Mouse (Mus musculus) hindbrain, embryonic 16.5 days (tissue): ENCODE results near the gene Fam171a2. TPM values are rescaled to one million over a fixed set of nuclear protein-coding genes. Genes with fewer than 3 reads are reported as not detected.

Experiments used
- ATAC-seq: fragments of 200-750 bp; cut with Nextera tagmentation; 2 replicates; pipeline ENCODE4 v1.8.0; 2017; ENCODE audit warnings: moderate TSS enrichment, moderate library complexity
- H3K27ac ChIP-seq: fragments of 300-500 bp; sonication (generic); 2 replicates; pipeline ENCODE4 v1.5.1; 2014; ENCODE audit warnings: low read depth, mild to moderate bottlenecking, control low read depth, low read length, moderate library complexity
- H3K27me3 ChIP-seq: fragments of 300-500 bp; sonication (generic); replicated peaks from 2 replicates; pipeline ENCODE4 v1.6.1; 2014; ENCODE audit warnings: low read length; ENCODE audit not compliant: control insufficient read depth, insufficient read depth
- H3K36me3 ChIP-seq: fragments of 300-500 bp; sonication (generic); 2 replicates; pipeline ENCODE4 v1.6.1; 2014; ENCODE audit warnings: mild to moderate bottlenecking, low read length, moderate library complexity, mixed read lengths; ENCODE audit not compliant: control insufficient read depth, insufficient read depth
- H3K4me1 ChIP-seq: fragments of 300-500 bp; sonication (generic); 2 replicates; pipeline ENCODE4 v1.6.1; 2014; ENCODE audit warnings: low read depth, low read length; ENCODE audit not compliant: control insufficient read depth, insufficient read depth
- H3K4me2 ChIP-seq: fragments of 300-500 bp; sonication (generic); 2 replicates; pipeline ENCODE4 v1.6.1; 2014; ENCODE audit warnings: mild to moderate bottlenecking, low read length, control low read depth, moderate library complexity
- H3K4me3 ChIP-seq: fragments of 300-500 bp; sonication (generic); 2 replicates; pipeline ENCODE4 v1.5.1; 2014; ENCODE audit warnings: mild to moderate bottlenecking, low read length, control low read depth, moderate library complexity
- H3K9ac ChIP-seq: fragments of 300-500 bp; sonication (generic); 2 replicates; pipeline ENCODE4 v1.6.1; 2014; ENCODE audit warnings: low read depth, mild to moderate bottlenecking, control low read depth, low read length, moderate library complexity
- H3K9me3 ChIP-seq: fragments of 300-500 bp; sonication (generic); 2 replicates; pipeline ENCODE4 v1.6.1; 2014; ENCODE audit warnings: mild to moderate bottlenecking, low read length, moderate library complexity; ENCODE audit not compliant: control insufficient read depth
- WGBS: fragments of 180-500 bp; shearing (Covaris S2); extraction: QIAGEN DNeasy Blood & Tissue Kit; methylation state at CpG from one replicate; pipeline ENCODE4 v1.1.7; 2014; 5-methylcytosine and 5-hydroxymethylcytosine counted together
- polyA plus RNA-seq: library from polyadenylated mRNA; unstranded; fragments of >200 nt; fragmentation: Nextera tagmentation; extraction: Ambion mirVana; gene quantifications from 2 replicates; pipeline ENCODE4 v1.2.1, GENCODE M21; 2015

Gene Fam171a2
- polyA plus RNA-seq, 1 experiment from 2014 or later, result 17.8 TPM

- no peak for ATAC-seq
- Histone ChIP-seq H3K27ac (no peak overlapping the region), H3K4me1 (peaks cover 14% of the 10 kb centered on the region), H3K36me3 (no peaks in the 10 kb centered on the region), H3K4me3 (no peak overlapping the region), H3K4me2 (no peak overlapping the region), H3K9me3 (no peaks in the 10 kb centered on the region), H3K9ac (no peak overlapping the region), H3K27me3 (no peaks in the 10 kb centered on the region)
- WGBS, result 93% methylated on average over 6 of the region's 6 CpGs
These were observed 17.4 kb upstream of the Fam171a2 start for GRCm38 (mm10) chr11:102464901-102465300.

DNA sequence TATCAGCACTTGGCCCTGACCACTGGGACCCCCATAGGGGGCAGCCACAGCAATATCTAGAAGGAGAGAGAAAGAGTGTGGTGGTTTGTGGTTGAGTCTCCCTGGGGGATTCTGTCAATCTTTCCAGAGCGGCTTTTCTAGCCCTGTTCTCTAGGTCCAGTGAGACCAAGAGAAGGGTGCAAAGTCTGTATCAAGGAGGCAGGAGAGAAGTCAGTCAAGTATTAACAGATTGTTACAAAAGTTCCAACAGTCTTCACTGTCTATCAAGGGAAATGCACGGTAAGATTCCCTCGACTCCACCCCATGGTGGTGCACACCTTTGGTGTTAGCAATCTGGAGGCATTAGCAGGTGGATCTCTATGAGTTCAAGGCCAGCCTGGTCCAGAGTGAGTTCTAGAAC lies 14.3 kb upstream of the Fam171a2 start:
- WGBS, result 86% methylated on average over 3 of the region's 3 CpGs

DNA sequence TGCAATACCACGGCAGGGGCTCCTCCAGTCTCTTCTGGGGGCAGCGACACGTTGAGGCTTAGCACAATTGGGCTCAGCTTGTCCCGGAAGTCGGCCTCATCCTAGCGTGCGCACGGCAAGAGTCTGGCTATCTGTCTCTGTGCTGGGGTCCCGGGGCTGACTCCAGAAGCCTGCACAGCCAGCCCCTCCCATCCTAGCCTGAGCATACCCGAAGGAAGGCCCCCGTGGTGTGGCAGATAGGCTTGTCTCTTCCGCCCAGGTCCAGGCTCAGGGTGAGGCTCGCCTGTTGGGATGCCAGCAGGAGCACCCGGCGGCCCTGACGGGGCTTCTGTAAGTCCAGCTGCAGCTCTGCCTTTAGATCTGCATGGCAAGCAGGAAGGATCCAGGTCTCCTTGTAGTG lies 13.1 kb upstream of the Fam171a2 start:
- no peak overlapping the region for H3K27ac ChIP-seq
- H3K4me3 ChIP-seq, result no peak overlapping the region
- no peaks in the 10 kb centered on the region for H3K9me3 ChIP-seq
- no peaks in the 10 kb centered on the region for H3K36me3 ChIP-seq
- no peak overlapping the region for H3K9ac ChIP-seq
- H3K27me3 ChIP-seq, result no peaks in the 10 kb centered on the region; the same call in none of the 2 replicates
- no peak overlapping the region for H3K4me2 ChIP-seq
- peaks cover 2% of the 10 kb centered on the region; the same call in 1 of the 2 replicates for H3K4me1 ChIP-seq
- no peak for ATAC-seq
- 61% methylated on average over 16 of the region's 16 CpGs for WGBS

More for the DNA sequence above, 14.3 kb upstream of the Fam171a2 start:
- no peaks in the 10 kb centered on the region for H3K9me3 ChIP-seq
- ATAC-seq, result no peak
- H3K27me3 ChIP-seq, result no peaks in the 10 kb centered on the region; the same call in none of the 2 replicates
- no peaks in the 10 kb centered on the region for H3K36me3 ChIP-seq
- no peak overlapping the region for H3K4me3 ChIP-seq
- H3K9ac ChIP-seq, result no peak overlapping the region
- H3K4me2 ChIP-seq, result no peak overlapping the region
- peaks cover 8% of the 10 kb centered on the region for H3K4me1 ChIP-seq
- no peak overlapping the region for H3K27ac ChIP-seq

- Histone ChIP-seq H3K9ac (peak overlapping the region; percentile 67), H3K36me3 (no peaks in the 10 kb centered on the region), H3K27me3 (no peaks in the 10 kb centered on the region; the same call in none of the 2 replicates), H3K4me1 (peaks cover 6% of the 10 kb centered on the region), H3K9me3 (no peaks in the 10 kb centered on the region), H3K4me3 (peak overlapping the region; percentile 48), H3K4me2 (peak overlapping the region; percentile 68), H3K27ac (peak overlapping the region; percentile 37)
- ATAC-seq, result peak; percentile 90
- WGBS, result 0% methylated on average over 39 of the region's 40 CpGs
These were observed 8.4 kb upstream of the Fam171a2 start for GRCm38 (mm10) chr11:102455740-102456396.

DNA sequence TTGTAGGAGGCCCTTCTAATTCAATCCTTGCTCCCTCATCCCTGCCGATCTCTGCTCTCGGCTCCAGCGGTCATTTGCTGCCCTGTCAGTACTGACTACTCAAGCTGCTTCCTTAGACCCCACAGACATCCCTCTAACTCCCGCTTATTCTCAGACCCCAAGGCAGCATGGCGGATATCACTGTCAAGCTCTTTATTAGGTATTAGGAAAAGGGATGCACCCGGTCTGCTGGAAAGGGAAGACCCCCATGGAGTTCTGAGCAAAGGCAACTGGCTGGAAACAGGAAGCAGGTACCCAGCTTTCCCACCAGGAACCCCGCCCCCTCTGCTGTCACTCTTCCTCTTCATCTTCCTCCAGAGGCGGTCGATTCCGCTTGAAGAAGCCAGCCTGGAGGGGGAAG lies 5.6 kb upstream of the Fam171a2 start:
- H3K4me3 ChIP-seq, result no peak overlapping the region
- no peaks in the 10 kb centered on the region; the same call in none of the 2 replicates for H3K27me3 ChIP-seq
- no peaks in the 10 kb centered on the region for H3K36me3 ChIP-seq
- H3K27ac ChIP-seq, result no peak overlapping the region
- 24% methylated on average over 10 of the region's 10 CpGs for WGBS
- no peak overlapping the region for H3K9ac ChIP-seq
- H3K4me1 ChIP-seq, result peaks cover 11% of the 10 kb centered on the region
- no peak for ATAC-seq
- H3K9me3 ChIP-seq, result no peaks in the 10 kb centered on the region
- H3K4me2 ChIP-seq, result no peak overlapping the region

GRCm38 (mm10) chr11:102449043-102450008 lies 1.8 kb upstream of the Fam171a2 start:
- 48% methylated on average over 17 of the region's 17 CpGs for WGBS

GRCm38 (mm10) chr11:102448327-102448726 lies 845 bp upstream of the Fam171a2 start:
- H3K27me3 ChIP-seq, result no peaks in the 10 kb centered on the region
- H3K4me2 ChIP-seq, result peak overlapping the region; percentile 69; the same call in 1 of the 2 replicates
- 0 out of 2 replicates have a peak, but pooled peaks cover 3% of the 10 kb centered on the region for H3K36me3 ChIP-seq
- no peak overlapping the region for H3K4me3 ChIP-seq
- ATAC-seq, result no peak
- H3K27ac ChIP-seq, result no peak overlapping the region; the same call in 1 of the 2 replicates
- H3K9me3 ChIP-seq, result no peaks in the 10 kb centered on the region
- H3K4me1 ChIP-seq, result peaks cover 31% of the 10 kb centered on the region
- WGBS, result 15% methylated on average over 8 of the region's 8 CpGs
- no peak overlapping the region for H3K9ac ChIP-seq

More at GRCm38 (mm10) chr11:102449043-102450008, 1.8 kb upstream of the Fam171a2 start:
- no peaks in the 10 kb centered on the region for H3K27me3 ChIP-seq
- no peak overlapping the region for H3K9ac ChIP-seq
- H3K27ac ChIP-seq, result no peak overlapping the region
- H3K4me2 ChIP-seq, result no peak overlapping the region
- no peak for ATAC-seq
- H3K9me3 ChIP-seq, result no peaks in the 10 kb centered on the region
- H3K4me3 ChIP-seq, result no peak overlapping the region
- no peaks in the 10 kb centered on the region for H3K36me3 ChIP-seq
- H3K4me1 ChIP-seq, result peaks cover 28% of the 10 kb centered on the region

- peak overlapping the region; percentile 100 for H3K9ac ChIP-seq
- peak; percentile 71 for ATAC-seq
- peak overlapping the region; percentile 98 for H3K4me3 ChIP-seq
- H3K36me3 ChIP-seq, result peaks cover 10% of the 10 kb centered on the region
- H3K4me1 ChIP-seq, result peaks cover 31% of the 10 kb centered on the region
- peak overlapping the region; percentile 99 for H3K27ac ChIP-seq
- H3K4me2 ChIP-seq, result peak overlapping the region; percentile 69
- 0% methylated on average over 33 of the region's 49 CpGs for WGBS
- H3K9me3 ChIP-seq, result no peaks in the 10 kb centered on the region
- H3K27me3 ChIP-seq, result no peaks in the 10 kb centered on the region
These were observed 661 bp downstream of the Fam171a2 start for GRCm38 (mm10) chr11:102446581-102447461.
